Mouse (Mus musculus) heart, adult 11 months (tissue): Measurements from ENCODE around the gene Ldb1.

Experiments
- DNase-seq: peaks from one replicate; pipeline ENCODE4 v3.0.0; 2022

Ldb1 gene

GRCm38 (mm10) chr19:46044993-46045695 is at the start of gene Ldb1:
Gene Ldb1 (minus strand): TSS chr19:46045214.
- DNase-seq = peak; percentile 100

GRCm38 (mm10) chr19:46094144-46094543 is 49.1 kb upstream of the Ldb1 start:
- peak; percentile 27 for DNase-seq

GRCm38 (mm10) chr19:46091641-46092040 is 46.6 kb upstream of the Ldb1 start:
- DNase-seq = no peak

DNA sequence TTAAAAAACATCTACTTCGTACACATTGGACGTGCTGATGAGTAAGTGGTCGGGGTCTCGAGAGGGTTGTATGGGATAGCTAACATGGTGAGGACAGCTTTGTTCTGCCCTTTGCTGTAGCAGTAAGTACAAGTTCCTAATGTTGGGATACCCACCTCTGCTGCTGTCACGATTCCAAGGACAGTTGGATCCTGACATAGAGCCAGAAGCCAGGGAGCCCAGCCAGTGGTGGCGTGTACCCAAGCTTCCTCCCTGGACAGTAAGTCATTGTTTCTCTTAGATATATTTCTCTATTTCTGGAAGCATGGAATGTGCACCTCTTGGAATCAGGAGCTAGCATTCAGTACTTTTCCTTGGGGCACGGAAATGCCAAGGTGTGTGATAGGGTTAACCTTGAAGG is 42.9 kb upstream of the Ldb1 start:
- peak; percentile 92 for DNase-seq

DNA sequence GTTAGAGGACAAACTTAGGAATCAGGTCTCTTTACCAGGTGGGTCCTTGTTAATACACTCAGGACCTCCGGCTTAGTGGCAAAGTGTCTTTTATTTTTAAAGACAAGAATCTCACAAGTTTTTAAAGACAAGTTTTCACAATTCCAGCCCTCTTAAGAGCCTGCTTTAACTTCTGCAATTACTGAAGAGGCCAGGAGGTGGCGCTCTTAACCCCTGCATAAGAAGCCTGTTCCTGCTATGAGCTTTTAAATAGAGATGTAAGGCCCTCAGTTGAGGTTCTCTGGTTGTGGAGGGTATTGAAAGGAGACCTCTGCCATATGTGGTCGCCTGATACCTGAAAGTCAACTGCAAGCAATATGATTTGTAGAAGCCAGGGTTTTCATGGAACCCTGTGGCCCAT is 41.3 kb upstream of the Ldb1 start:
- DNase-seq = no peak

DNA sequence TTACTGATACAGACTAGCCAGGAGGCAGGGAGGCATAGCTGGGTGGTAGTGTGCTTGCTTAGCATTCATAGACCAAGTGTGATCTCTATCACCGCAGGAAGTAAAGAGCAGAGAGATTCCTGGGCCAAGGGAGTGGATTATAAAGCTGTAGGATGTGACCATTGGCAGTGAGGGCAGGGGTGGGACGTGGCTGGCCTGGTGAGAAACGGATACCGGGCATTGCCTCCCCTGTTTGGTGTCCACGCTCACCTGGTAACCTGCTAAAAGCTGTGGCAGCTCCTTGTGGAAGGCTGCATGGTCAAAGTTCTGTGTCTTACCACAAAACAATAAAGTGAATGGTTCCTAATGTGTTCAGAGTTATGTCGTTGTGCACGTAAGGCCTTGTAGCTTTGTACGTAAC is 40.2 kb upstream of the Ldb1 start:
- DNase-seq = peak; percentile 72

DNA sequence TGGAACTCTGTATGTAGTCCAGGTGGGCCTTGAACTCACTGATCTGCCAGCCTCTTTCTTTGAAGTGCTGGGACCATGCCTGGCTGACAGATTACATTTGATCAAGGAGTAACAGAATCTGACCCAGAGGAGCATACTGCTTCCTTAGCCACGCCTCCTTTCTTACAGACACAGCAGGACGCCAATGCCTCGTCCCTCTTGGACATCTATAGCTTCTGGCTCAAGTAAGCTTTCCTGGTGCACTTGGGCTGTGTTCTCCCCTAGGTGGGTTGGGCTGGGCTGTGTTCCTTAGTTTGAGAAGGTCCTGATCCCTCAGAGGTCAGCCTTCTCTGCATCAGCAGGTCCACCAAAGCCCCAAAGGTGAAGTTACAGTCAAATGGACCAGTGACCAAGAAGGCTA is 33.5 kb upstream of the Ldb1 start:
- peak; percentile 86 for DNase-seq

- DNase-seq = peak; percentile 100
Observed at GRCm38 (mm10) chr19:46075616-46076607, 30.9 kb upstream of the Ldb1 start, which contains the start of gene Nolc1. Gene Nolc1 (plus strand): TSS chr19:46075863.

DNA sequence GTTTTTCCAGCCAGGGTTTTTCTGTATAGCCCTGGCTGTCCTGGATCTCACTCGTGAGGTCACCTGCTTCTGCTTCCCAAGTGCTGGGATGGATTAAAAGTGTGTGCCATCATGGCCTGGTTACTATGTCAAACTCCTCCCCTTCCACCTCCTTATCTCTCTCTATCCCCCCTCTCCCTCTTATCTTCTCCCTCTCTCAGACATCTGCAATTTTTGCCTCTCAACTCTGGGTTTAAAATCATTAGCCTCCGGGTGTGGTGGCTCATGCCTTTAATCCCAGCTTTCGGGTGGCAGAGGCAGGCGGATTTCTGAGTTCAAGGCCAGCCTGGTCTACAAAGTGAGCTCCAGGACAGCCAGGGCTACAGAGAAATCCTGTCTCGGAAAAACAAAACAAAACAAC is 29.3 kb upstream of the Ldb1 start:
- DNase-seq = no peak

DNA sequence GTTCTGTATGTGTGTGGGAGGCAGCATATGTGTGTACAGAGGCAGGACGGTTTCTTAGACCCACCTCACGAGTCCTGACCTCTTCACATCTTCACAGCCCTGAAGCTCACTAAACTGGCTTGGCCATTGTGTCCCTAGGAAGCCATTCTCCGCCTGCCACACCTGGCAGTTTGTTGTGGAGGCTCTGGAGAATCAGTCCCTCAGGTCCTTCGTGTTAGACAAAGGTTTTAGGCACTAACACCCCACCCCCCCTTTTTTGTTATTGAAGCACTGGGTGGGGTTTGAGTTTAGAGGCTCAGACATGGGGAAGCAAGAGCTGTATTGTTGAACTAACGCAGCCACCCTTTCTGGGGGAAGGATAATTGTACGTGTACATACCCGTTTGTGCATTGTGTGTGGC is 28.3 kb upstream of the Ldb1 start:
- no peak for DNase-seq

- no peak for DNase-seq
Observed at GRCm38 (mm10) chr19:46068054-46068453, 23.0 kb upstream of the Ldb1 start.

GRCm38 (mm10) chr19:46060845-46061244 is 15.8 kb upstream of the Ldb1 start:
- no peak for DNase-seq

- DNase-seq = no peak
Observed at GRCm38 (mm10) chr19:46058466-46058865, 13.5 kb upstream of the Ldb1 start.

DNA sequence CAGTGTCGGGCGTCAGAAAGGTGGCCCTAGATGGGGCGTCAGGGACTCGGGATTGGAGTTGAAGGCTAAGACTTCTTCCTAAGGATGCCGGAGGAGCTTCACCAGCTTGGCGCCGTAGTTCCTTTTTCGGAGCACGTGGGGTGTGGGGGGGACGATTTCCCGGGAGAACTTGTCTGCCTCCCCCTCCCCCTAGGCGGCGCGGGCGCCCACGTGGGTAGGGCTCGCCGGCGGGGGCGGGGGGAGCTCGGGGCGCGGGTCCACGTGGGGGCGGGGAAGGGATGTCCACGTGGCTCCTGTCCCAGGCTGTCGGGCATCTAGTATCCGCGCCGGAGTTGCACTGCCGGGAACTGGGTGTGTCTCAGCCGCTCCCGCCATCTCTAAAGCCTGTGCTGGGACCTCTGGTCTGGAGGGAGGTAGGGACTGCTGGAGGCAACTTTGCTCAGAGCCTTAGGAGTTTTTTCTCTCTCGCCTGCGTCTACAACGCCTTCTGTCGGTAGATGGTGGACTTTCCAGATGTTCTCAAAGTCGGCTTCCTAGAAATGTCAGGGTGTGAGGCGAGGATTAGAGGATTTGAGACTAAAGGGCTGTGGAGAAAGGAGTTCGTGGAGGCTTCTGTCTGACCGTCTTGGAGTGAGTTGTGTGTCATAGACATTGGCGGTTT is 12.1 kb upstream of the Ldb1 start:
- DNase-seq = peak; percentile 99

- DNase-seq = peak; percentile 100
Observed at GRCm38 (mm10) chr19:46056388-46056946, 11.5 kb upstream of the Ldb1 start.

GRCm38 (mm10) chr19:46055752-46056387 is 10.9 kb upstream of the Ldb1 start:
- DNase-seq = no peak

DNA sequence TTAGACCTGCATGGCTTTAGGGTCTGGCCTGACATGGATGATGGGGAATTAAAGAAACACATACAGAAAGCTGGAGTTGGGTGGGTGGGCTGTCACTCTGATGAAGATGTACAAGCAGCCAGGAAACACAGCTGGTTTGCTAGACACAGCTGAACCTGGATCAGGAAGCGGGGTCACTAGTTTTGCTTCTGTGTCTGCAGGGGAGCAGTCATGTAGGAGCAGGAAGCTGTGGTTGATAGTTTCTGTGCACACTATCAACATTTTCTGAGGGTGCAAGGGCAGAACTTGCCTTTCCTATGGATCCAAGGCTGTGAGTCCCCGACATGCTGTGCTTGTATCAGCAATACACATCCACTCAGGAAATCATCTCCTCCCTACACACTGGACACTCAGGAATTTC is 5.4 kb upstream of the Ldb1 start:
- no peak for DNase-seq

GRCm38 (mm10) chr19:46049129-46049528 is 4.1 kb upstream of the Ldb1 start:
- no peak for DNase-seq

GRCm38 (mm10) chr19:46047426-46047825 is 2.4 kb upstream of the Ldb1 start:
- DNase-seq = no peak

GRCm38 (mm10) chr19:46046621-46047025 is 1.6 kb upstream of the Ldb1 start:
- DNase-seq = peak; percentile 91

- DNase-seq = peak; percentile 99
Observed at GRCm38 (mm10) chr19:46045696-46046311, 790 bp upstream of the Ldb1 start.
